Mouse (Mus musculus) brain, embryonic 14.5 days (tissue): ENCODE measurements around the gene Lcn9.

Source experiments
- CTCF ChIP-seq: fragments of 200-500 bp; IDR thresholded peaks from 2 replicates; pipeline ENCODE4 v1.5.1; 2012; ENCODE audit warnings: inconsistent platforms, mild to moderate bottlenecking, moderate library complexity, borderline replicate concordance; ENCODE audit not compliant: insufficient read depth, insufficient read length; ENCODE audit errors: extremely low read depth
- POLR2A ChIP-seq: fragments of 200-500 bp; IDR thresholded peaks from 2 replicates; pipeline ENCODE4 v1.6.1; 2012; ENCODE audit warnings: mild to moderate bottlenecking, inconsistent platforms, borderline replicate concordance; ENCODE audit not compliant: poor library complexity, insufficient read depth, insufficient read length, severe bottlenecking; ENCODE audit errors: extremely low read depth

GRCm38 (mm10) chr2:25775991-25776390, 47.0 kb upstream of the Lcn9 start:
- TF ChIP-seq CTCF (no peak), POLR2A (no peak)
